Mouse (Mus musculus) thymus, postnatal 0 days (tissue): Measurements from ENCODE around the gene Ric1. TPM values are rescaled to one million over a fixed set of nuclear protein-coding genes. Genes with fewer than 3 reads are reported as not detected.
"Not testable (repeated sequence)": the region's sequence is repeated elsewhere in the genome, so short reads cannot be mapped to it uniquely, and the experiment has no call there.

Source experiments
- DNase-seq: peaks from one replicate; pipeline ENCODE4 v3.0.0-alpha.2; 2015; ENCODE audit warnings: low spot score
- polyA plus RNA-seq: library from polyadenylated mRNA; unstranded; fragments of >200 nt; fragmentation: Nextera tagmentation; extraction: Ambion mirVana; gene quantifications from 2 replicates; pipeline ENCODE4 v1.2.1, GENCODE M21; 2015

The Ric1 gene
- polyA plus RNA-seq, 1 experiment from 2014 or later: 16.5 TPM

- no peak for DNase-seq
Observed at GRCm38 (mm10) chr19:29527299-29527698, 5.2 kb downstream of the Ric1 start.

GRCm38 (mm10) chr19:29528568-29528967 lies 6.5 kb downstream of the Ric1 start:
- DNase-seq: no peak

GRCm38 (mm10) chr19:29534030-29534429 lies 11.9 kb downstream of the Ric1 start:
- DNase-seq: no peak

- no peak for DNase-seq
Observed at GRCm38 (mm10) chr19:29542256-29542970, 20.3 kb downstream of the Ric1 start.

GRCm38 (mm10) chr19:29544026-29544425 lies 21.9 kb downstream of the Ric1 start:
- no peak for DNase-seq

- DNase-seq: no peak
Observed at GRCm38 (mm10) chr19:29550618-29551017, 28.5 kb downstream of the Ric1 start.

- DNase-seq: no peak
Observed at GRCm38 (mm10) chr19:29551128-29551527, 29.0 kb downstream of the Ric1 start.

- DNase-seq: not testable (repeated sequence)
Observed at GRCm38 (mm10) chr19:29551980-29552379, 29.9 kb downstream of the Ric1 start.

- not testable (repeated sequence) for DNase-seq
Observed at GRCm38 (mm10) chr19:29557171-29557845, 35.2 kb downstream of the Ric1 start.

GRCm38 (mm10) chr19:29562166-29562565 lies 40.1 kb downstream of the Ric1 start:
- DNase-seq: no peak

GRCm38 (mm10) chr19:29562603-29563002 lies 40.5 kb downstream of the Ric1 start:
- no peak for DNase-seq

GRCm38 (mm10) chr19:29563258-29563779 lies 41.2 kb downstream of the Ric1 start:
- DNase-seq: peak; percentile 63

GRCm38 (mm10) chr19:29566512-29566911 lies 44.4 kb downstream of the Ric1 start:
- no peak for DNase-seq

- no peak for DNase-seq
Observed at GRCm38 (mm10) chr19:29582439-29582838, 60.4 kb downstream of the Ric1 start.

- no peak for DNase-seq
Observed at GRCm38 (mm10) chr19:29583734-29584133, 61.7 kb downstream of the Ric1 start.

GRCm38 (mm10) chr19:29593783-29594182 lies 71.7 kb downstream of the Ric1 start:
- DNase-seq: not testable (repeated sequence)

- DNase-seq: no peak
Observed at GRCm38 (mm10) chr19:29596276-29596675, 74.2 kb downstream of the Ric1 start.

- peak; percentile 18 for DNase-seq
Observed at GRCm38 (mm10) chr19:29596985-29597384, 74.9 kb downstream of the Ric1 start.

GRCm38 (mm10) chr19:29598981-29599380 lies 76.9 kb downstream of the Ric1 start:
- no peak for DNase-seq

GRCm38 (mm10) chr19:29603548-29604353 lies 81.7 kb downstream of the Ric1 start:
- no peak for DNase-seq

GRCm38 (mm10) chr19:29604653-29605052 lies 82.6 kb downstream of the Ric1 start:
- DNase-seq: no peak

- DNase-seq: no peak
Observed at GRCm38 (mm10) chr19:29607521-29607920, 85.4 kb downstream of the Ric1 start.
